Mouse (Mus musculus) heart, postnatal 10 days (tissue): ENCODE measurements around the gene Cnnm2. TPM values are rescaled to one million over a fixed set of nuclear protein-coding genes. Genes with fewer than 3 reads are reported as not detected.
"Not testable (repeated sequence)": the region's sequence is repeated elsewhere in the genome, so short reads cannot be mapped to it uniquely, and the experiment has no call there.

Source experiments
- DNase-seq, 2 experiments: peaks; one replicate each; pipeline ENCODE4 v3.0.0; 2021
- intact Hi-C: fragments of 180-260 bp; cut with DNase I; formaldehyde crosslinking; loops from one replicate; pipeline ENCODE4 v1.15.1; 2025
- total RNA-seq, 2 experiments: library from RNA; stranded (reverse); gene quantifications; 2 replicates each; pipeline ENCODE4 v1.2.3; 2021

The Cnnm2 gene
- 1 to 10 TPM; 6.6 to 7.7 TPM for total RNA-seq

DNA sequence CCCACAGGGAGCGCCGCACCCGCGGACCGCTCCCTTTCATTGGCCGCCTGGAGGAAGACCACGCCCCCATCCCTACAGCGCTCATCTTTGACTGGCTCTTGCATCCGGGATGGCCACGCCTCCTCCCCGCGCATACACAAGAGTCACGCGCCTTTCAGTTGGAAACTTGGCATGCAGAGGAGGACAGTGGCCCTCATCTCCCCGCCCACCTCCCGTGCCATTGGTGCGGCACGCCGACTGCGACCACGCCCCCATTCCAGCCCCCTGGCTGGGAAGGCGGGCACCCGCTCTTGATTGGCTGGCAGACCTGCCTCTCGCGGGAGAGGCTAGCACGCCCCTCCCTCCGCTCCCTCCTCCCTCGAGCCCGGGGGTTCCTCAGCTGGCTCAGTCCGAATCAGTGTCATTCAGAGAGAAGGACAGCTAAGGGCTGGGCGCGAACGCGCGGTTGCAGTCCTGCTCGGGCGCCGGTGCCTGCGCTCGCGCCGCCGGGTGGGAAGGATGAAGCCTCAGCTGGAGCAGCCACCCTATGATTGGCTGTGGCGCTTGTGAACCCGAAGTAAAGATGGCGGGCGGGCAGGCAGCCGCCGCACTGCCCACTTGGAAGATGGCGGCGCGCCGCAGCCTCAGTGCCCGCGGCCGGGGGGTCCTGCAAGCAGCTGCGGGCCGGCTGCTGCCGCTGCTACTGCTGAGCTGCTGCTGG, at the start of gene Cnnm2:
Cnnm2 (plus strand) TSS at position 350 of the 700 bp plus-strand sequence.
- peak; percentile 100 for DNase-seq
- intact Hi-C loops = loop anchor here (2.0 kb wide), 1 partner anchor 229 kb away; no protein-coding TSS in a partner anchor

DNA sequence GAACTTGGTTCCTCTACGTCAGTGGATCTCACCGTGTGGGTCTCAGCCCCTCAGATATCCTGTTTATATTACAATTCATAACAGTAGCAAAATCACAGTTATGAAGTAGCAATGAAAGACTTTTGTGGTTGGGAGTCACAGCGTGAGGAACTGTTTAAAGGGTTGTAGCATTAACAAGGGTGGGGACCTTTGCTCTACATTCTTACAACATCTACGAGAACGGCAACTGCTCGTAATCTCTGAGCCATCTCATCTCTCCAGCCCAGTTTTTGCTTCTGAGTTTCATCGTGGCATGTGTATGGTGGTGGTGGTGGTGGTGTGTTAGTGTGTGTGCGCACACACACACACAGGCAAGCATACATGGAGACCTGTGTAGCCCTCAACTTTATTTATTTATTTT, 47.2 kb upstream of the Cnnm2 start:
- intact Hi-C loops = no loop called here
- DNase-seq = no peak

DNA sequence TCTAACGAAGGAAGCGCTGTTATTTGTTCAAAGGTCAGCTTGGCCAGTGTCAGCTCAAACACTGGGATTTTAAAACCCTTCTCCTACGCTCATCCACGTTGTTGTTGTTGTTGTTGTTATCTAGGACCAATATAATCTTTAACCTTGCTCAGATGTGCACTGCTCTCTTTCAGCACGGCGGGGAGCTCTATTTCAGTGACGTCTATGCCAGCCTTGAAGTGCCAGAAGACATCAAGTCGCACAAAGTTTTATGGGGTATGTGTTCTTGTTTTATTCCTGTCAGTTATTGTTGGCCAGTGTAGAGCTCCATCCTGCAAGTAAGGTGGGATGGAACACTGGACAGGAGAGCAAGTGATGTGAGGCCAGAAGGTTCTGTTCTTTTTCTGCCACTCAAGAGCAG, 46.4 kb upstream of the Cnnm2 start:
- intact Hi-C loops = no loop called here
- DNase-seq = no peak

DNA sequence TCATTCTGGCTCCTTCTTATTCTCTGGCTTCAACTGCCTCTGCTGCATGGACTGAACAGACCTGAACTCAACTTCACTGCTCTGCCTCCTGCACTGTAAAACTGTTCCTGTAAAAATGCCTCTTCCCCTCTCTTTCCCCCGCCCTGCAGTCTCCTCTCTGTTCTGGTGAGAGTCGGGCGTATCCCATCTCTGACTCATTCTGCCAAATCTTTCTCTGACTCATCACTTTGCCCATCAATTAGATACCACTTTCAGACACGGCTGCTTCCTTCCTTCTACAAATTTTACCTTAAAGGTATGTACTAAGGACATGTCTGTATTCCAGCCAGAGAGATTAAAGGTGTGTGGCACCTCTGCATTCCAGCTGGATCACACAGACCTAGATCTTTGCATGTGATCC, 43.2 kb upstream of the Cnnm2 start:
- intact Hi-C loops = no loop called here
- DNase-seq = no peak

DNA sequence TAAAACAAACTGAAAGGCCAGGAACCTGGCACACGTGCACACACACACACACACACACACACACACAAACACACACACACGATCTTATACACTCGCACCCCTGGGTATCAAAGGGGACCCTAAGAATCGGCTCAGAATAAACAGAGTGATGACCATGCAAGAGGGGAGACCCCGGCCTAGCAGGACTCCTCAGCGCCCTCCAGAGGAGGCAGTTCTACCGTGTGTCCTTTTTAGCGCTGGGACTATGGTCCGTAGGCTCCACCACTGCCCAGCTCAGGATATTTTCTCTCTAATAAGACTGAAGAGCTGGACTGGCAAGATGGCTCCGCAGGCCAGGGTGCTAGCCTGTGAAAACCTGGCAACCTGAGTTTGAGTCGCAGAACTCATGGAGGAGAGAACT, 37.0 kb upstream of the Cnnm2 start:
- intact Hi-C loops = no loop called here
- no peak for DNase-seq

DNA sequence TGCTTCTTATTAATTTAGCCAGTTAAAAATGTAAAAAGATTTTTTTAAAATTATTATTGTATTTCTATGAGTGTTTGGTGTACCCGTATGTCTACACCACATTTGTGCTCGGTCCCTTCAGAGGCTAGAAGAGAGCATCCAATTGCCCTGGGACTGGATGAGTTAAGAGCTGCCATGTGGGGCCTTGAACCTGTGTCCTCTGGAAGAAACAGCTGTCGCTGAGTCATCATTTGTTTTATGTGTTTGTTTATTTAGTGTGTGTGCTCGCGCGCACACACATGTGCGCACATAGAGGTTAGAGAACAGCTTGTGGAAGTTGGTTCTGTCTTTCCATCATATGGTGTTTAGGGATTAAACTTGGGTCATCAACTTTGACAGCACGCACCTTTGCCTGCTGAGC, 35.3 kb upstream of the Cnnm2 start:
- no peak for DNase-seq
- intact Hi-C loops = no loop called here

DNA sequence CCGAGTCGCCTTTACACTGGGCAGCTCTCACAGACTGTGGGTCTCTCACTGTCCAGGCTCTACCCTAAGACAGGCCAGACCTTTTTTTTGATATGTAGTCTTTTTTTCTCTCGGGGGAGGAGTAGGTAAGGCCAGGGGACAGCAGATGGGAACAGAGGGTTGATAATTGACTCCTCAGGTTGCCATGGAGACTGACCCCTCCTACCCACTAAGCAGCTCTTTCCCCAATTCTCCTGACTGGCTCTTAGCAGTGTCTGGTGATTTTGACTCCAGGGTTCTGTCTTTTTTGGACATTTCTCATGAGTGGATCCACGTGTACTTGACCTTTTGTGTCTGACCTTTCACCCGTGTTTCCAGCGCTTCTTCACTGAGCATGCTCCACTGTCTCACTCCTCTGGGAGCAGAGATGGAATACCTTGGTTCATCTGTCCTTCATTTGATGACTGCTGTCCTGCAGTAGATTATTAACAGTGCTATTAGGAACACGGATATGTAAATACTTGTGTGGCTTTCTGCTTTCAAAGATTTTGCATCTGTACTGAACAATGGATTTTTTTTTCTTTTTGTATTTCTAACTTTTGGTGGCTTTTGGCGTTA, 34.2 kb upstream of the Cnnm2 start:
- intact Hi-C loops = no loop called here
- DNase-seq = no peak

DNA sequence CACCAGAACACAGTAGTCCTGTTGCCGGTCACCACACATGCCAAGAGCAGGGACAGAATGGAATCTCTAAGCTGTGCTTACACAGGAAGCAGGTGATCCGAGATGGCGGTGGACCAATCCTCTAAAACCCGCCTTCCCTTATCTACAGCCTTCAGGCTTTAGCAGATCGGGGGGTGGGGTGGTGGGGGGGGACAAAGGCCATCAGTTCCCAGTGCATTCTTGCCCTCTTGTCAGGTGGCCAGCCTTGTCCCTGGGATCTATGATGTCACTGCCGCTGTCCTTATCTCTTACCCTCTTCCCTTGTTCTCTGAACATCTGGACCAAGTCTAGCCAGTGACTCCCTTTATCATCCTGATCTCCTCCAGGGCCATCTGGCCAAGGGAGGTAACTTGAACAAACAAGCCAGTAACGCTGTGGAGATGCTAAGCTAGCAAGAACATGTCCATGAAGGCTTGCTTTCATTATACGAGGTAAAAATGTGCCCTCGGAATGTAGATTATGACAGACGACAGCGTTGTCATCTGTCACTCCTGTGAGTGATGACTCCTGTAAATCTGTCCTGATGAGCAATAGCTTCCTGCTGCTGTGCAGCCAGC, 33.4 kb upstream of the Cnnm2 start:
- DNase-seq = no peak
- intact Hi-C loops = no loop called here

DNA sequence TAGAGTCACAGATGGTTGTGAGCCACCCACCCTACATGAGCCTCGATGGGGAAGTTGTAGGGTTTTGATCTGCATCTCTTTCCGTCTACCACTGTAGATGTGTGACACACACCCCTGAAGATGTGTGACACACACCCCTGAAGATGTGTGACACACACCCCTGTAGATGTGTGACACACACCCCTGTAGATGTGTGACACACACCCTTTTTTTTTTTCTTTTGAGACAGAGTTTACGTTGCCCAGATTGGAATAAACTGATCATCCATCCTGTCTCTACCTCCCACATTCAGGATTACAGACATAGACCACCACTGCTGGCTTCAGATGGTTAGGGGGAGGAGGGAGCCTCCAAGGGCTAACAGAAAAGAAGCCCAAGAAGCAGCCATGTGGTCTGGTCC, 32.5 kb upstream of the Cnnm2 start:
- intact Hi-C loops = no loop called here
- DNase-seq = no peak

DNA sequence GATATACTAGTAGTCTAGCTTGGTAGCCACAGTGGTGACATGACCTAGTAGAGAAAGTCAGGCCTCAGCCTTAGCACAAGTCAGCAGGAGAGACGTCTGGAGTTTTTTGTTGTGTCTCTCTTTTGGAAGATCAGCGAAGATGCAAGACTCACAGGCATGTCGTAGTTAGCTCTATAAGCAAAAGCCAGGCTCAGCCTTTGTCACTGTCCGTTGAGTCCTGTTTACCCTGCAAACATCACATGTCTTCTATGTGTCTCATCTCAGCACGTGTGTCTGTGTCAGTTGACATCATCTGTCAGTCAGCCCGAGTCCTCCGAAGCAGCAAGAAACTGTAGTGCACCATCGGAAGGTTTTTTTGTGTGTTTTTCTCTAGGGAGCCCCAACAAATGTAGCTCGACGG, 30.0 kb upstream of the Cnnm2 start:
- no peak for DNase-seq
- intact Hi-C loops = no loop called here

DNA sequence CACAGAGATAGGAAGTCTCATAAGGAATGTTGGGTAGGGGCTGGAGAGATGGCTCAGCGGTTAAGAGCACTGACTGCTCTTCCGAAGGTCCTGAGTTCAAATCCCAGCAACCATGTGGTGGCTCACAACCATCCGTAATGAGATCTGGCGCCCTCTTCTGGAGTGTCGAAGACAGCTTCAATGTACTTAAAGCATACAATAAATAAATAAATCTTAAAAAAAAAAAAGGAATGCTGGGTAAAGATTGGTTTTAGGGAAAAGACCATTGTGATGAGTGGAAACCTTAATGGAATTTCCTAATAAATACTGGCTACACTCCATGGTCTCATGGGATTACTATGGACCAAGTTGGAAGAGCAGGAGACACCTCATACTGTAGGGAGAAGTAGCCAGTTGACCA, 28.7 kb upstream of the Cnnm2 start:
- intact Hi-C loops, DNase-seq: not testable (repeated sequence)

DNA sequence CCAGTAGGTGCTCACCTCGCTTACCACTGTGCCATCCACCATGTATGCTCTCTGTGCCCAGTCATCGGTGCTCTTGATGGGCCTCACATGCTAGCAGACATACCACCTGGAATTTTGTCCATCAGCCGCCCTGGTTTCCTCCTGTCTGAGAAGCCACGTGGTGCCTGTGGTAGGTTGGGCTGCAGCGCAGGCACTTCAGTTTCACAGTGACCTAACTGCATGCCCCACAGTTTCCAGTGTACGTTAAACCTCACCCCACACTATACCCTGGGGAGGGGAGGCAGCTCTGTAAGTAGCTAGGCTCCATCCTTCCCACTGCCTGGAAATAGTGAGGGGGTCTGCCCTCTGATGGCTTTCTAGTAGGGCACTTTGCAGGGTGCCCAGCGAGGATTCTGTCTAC, 27.8 kb upstream of the Cnnm2 start:
- intact Hi-C loops = no loop called here
- no peak for DNase-seq

DNA sequence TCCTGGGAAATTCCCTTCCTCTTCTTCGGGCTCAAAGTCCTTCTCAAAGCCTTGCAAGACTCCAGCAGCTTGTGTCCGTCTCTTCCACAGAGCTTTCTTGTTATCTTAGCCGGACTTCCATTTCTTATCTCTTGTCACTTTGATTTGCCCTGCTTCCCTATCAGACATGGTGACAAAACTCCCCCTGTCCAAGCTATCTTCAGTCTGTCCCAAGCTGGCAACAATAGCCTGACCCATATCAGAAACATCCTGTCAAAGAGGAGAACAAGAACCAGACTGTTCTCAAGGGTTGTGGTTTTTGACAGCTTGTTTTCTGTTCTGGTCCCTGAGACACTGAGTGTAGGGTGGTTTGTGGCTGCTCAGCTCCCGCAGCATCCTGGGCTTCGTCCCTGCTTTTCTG, 26.2 kb upstream of the Cnnm2 start:
- no peak for DNase-seq
- intact Hi-C loops = no loop called here

DNA sequence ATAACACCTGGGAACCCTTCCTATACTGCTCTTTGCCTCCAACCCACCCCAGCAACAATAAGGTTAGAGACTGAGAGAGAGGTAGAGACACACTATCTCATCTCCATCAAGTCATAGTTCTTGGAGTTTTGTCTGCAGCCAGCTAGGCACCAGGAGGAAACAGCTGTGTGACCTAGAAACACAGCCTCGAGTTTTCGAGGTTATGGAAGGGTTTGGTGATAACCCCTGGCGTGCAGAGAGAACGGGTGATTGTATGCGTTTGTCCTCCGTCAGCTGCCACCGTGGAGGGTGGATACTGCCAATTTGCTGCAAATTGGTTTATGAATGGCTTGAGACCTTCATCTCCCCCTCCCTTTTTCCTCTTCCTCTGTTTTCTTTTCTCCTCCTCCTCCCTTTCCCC, 24.3 kb upstream of the Cnnm2 start:
- intact Hi-C loops = no loop called here
- DNase-seq = no peak

DNA sequence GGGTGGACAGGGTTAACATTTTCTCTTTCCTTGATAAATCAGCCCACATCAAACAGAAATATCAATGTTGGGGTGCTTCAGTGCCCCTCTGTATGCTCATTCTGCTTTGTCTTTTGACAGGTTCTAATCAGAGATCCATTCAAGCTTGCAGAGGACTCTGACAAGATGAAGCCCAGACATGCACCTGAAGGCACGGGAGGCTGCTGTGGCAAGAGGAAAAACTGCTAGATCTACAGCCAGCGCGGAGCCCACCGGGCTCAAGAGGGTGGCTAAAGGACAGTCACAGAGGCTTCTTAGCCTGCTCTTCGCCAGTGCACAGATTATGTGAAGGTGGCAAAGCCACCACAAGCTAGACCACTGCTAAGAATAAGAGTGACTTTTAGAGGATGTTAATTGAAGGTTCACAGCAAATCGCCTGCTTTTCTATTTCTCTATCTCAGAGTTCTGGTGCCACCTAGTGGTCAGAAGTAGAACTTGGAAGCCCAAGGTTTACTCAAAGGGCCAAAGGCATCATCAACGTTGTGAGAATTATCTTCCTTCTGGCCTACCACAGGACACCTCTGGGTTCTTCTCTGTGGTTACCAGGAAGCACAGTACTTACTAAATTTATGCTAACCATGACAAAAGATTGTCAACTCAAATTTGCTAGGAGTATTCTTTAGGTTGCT, 20.9 kb upstream of the Cnnm2 start:
- peak; percentile 80 to 86 for DNase-seq
- intact Hi-C loops = loop anchor here (1.0 kb wide), 2 partner anchors 70 to 152 kb away; no protein-coding TSS in a partner anchor

DNA sequence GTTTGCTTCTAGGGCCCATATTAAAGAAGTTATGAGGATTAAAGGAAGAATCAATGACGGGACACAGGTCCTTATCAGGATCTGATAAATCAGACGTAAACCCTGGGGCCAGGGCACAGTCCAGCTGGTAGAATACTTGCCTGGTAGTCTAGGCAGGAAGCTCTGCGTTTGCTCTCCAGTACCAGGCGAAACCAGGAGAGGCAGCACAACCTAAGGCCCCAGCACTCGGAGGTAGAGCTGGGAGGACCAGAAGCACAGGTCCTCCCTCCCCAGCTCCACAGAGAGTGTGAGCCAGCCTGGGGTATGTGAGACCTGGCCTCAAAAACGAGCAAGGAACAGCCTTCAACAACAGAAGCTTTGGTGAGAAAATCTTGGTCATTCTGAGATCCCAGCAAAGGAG, 19.8 kb upstream of the Cnnm2 start:
- DNase-seq = no peak
- intact Hi-C loops = no loop called here

DNA sequence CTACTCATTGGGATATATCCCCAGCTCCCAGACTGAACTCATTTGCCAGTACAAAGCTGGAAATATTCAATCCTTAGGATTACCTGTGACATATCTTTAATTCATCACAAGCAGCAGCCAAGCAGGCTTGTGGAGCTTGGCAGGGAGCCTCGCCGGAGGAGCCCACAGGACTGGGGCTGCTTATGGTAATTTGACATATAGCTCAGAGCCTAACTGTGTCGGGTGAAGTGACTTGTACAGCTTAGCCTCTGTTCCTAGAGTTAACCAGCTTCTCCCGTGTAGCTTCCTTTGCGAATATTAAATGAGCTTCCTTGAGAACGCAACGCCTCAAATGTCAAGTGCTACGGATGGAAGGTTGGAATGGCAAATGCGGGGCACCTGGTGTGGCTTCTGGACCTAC, 16.7 kb upstream of the Cnnm2 start:
- intact Hi-C loops = no loop called here
- DNase-seq = no peak

DNA sequence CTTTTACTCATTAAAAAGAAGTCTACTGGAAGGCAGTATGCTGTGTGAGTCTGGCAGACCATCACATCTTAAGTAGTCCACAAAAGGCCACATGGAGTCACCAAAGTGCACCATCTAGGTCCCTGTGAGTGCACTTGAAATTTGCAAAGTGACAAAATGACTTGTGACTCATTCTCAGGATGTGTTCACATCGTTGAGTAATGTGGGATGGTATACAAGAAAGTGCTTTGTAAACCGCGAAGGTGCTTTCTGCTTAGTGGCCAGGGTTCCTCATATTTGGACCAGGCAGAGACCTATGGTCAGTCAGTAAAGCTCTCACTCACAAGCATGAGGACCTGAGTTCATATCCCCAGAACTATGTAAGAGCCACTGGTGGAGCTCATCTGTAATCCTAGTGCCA, 13.6 kb upstream of the Cnnm2 start:
- intact Hi-C loops = no loop called here
- DNase-seq = no peak

DNA sequence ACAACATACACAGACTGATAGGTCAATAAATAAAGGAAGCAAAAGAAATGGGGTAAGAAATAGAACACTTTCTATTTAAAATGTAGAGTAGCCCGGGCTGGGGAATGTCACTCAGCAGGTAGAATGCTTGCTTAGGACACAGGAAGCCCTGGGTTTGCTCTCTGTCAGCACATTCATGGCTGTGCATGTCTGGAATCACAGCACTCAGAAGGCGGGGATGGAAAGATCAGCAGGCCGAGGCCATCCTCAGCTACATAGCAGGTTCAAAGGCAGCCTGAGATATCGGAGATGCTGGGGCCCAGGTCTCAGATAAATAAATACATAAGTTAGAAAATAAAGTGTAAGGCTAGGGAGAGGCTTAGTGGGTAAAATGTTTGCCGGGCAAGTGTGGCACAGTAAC, 9.2 kb upstream of the Cnnm2 start:
- DNase-seq = no peak
- intact Hi-C loops = no loop called here

DNA sequence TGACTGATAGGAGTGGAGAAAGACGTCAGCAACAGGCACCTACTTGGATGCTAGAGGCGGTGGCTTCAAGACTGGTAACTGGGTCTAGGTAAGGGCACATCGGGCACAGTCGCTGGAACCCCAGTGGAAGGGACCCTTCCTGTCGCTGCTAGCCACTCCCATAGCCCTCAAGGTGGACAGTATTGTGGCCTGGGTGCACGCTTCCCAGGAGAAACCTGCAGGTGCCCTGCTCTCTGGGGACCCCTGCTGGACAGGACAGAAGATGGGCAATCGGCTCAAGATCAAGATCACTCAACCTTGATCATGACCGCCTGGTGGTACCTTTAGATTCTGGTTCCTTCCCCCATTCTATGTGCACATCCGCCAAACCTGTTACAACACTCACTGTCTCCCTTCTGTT, 6.3 kb upstream of the Cnnm2 start:
- intact Hi-C loops = no loop called here
- DNase-seq = no peak

DNA sequence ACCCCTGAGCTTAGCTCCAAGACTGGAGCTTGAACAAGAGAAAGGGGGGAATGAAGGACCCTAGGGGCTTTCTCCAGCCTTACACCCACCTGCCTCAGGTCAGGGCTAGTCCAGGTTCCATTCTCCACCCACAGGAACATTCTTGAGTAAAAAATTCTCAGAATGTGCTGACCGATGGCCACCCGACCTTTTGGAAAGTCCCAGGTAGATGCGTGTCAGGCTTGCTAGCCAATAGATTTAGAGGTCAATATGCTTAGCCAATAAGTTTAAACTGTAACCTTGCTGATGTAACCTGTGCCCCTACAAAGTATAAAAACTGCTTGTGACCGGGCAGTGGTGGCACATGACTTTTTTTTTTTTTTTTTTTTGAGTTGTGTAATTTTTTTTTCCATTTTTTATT, 5.2 kb upstream of the Cnnm2 start:
- DNase-seq = no peak
- intact Hi-C loops = no loop called here

DNA sequence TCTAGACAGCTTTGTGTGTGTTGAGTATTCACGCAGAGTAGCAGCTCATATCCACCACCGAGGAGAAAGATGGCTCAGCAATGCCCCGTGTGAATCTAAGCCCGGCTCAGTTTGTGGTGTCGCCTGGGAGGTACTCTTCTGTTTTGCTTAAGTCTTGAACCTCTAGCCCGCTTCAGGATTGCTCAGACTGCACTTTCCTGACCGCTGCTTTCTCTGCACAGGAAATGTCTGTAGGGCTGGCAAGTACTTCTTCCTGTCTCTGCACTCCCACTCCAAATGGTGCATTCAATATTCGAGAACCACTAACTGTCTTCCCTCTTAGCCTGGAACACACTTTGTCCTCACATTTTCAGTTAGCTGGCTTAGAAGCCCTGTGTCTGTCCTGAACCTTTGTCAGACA, 2.3 kb upstream of the Cnnm2 start:
- no peak for DNase-seq
- intact Hi-C loops = no loop called here
